Mouse (Mus musculus): ENCODE data around the gene S1pr2. TPM values are rescaled to one million over a fixed set of nuclear protein-coding genes. Genes with fewer than 3 reads are reported as not detected.
"Not testable (repeated sequence)": the region's sequence is repeated elsewhere in the genome, so short reads cannot be mapped to it uniquely, and the experiment has no call there.

Gene S1pr2
- polyA plus RNA-seq, 1 experiment from 2014 or later: 63.5 TPM

DNA sequence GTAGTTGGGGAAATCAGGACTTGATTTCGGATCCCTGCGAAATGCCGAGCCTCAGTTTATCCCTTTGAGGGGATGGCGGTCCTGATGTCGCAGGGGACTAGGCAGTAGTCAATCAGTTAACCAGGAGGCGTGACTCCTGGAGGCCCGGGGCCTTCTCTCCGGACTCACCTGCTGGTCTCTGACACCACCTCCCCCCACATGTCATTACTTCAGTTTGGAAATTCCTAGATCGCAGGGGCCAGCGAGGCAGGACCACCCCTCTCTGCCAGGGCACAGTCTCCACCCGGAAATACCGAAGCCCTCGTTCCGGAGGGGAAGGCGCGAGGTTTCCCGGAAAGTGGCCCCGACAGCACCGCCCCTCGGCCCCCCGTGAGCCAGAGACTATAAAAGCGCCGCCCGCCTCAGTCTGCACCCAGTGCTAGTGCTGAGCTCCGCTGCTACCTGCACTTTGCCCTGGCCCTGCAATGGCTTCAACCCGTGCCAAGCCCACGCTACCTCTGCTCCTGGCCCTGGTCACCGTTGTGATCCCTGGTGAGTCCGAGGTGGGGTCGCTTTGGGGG is 39.1 kb upstream of the S1pr2 start, which contains the start of gene Icam1:
Icam1 (plus strand) TSS at position 415 of the 560 bp plus-strand sequence.
- Histone ChIP-seq H3K4me3 (ENCODE audit: low read length) (peak within 1 kb of the TSS; percentile 62), H3K9ac (ENCODE audit: low read length) (peak within 1 kb of the TSS; percentile 74), H3K27ac (ENCODE audit: low read length) (peak within 1 kb of the TSS; percentile 71), H3K4me1 (replicated peaks; ENCODE audit: control insufficient read depth, insufficient read depth, low read length) (peaks cover 22% of the 10 kb centered on the region), H3K27me3 (ENCODE audit: control insufficient read depth, insufficient read depth, low read depth, low read length) (peaks cover 5% of the 10 kb centered on the region), H3K4me2 (ENCODE audit: low read depth, low read length) (peak within 1 kb of the TSS; percentile 78), H3K36me3 (ENCODE audit: control insufficient read depth, insufficient read depth, low read length) (no peaks in the 10 kb centered on the region), H3K9me3 (ENCODE audit: control insufficient read depth, low read length) (no peaks in the 10 kb centered on the region)
- 1% methylated on average over 30 of the region's 30 CpGs for WGBS
- peak; percentile 62 for ATAC-seq (ENCODE audit: low read depth)

DNA sequence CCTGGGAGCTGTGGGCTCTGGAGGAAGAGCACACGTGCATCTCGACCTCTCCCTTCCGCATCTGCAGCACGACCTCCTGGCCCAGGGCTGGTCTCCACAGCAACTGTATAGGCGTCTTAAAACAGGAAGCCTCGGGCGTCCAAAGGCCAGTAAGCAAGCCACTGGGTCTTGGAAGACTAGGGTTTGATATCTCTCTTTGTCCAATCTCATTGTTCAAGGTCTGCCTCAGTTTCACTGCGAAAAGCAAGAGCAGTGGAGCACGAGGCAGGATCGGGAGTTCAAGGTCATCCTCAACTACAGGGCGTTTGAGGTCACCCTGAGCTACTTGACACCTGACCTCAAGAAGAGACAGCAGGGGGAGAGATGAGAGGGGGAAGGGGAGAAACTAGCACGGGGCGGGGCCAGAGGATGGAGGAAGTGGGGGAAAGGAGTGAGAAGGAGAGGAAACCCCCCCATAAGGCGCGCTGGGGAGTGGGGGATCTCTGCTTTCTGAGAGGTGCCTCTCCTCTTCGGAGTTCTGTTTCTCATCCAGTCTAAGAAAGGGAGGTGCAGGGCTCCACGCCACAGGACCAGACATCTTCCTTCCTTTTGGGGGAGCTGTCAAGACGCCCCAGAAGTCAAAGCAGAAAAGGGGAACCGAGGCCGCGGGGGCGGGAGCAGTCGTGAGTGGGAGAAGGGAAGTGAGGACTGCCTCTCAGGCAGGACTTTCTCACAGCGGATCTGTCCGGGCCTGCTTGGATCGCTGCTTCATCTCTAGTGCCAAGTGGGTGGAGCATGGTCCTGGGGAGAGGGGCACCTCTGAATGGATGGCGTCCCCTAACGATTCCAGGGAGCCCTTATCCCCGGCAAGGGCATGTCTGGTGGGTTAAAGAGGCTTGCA is 38.4 kb upstream of the S1pr2 start:
- peak overlapping the region; percentile 52 for H3K27ac ChIP-seq (ENCODE audit: low read length)

DNA sequence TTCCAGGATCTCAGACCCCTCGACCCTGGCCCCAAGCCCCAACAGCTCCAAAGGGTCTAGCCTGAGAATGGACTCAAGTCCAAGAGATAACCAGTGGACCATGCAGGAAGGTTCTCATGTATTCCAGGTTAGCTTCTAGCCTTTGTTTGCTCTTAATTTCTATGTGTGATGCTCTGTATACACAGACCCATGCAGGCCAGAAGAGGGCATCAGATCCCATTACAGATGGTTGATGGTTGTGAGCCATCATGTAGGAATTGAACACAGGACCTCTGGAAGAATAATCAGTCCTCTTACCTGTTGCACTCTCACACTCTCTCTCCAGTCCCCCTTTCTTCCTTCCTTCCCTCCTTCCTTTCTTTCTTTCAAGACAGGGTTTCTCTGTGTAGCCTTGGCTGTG is 35.8 kb upstream of the S1pr2 start:
- no peak for ATAC-seq (ENCODE audit: low read depth)
- Histone ChIP-seq H3K4me3 (ENCODE audit: low read length) (no peak overlapping the region), H3K36me3 (ENCODE audit: control insufficient read depth, insufficient read depth, low read length) (peaks cover 12% of the 10 kb centered on the region), H3K27ac (ENCODE audit: low read length) (peak overlapping the region; percentile 78), H3K27me3 (ENCODE audit: control insufficient read depth, insufficient read depth, low read depth, low read length) (peaks cover 5% of the 10 kb centered on the region), H3K9me3 (ENCODE audit: control insufficient read depth, low read length) (no peaks in the 10 kb centered on the region), H3K9ac (ENCODE audit: low read length) (no peak overlapping the region), H3K4me1 (replicated peaks; ENCODE audit: control insufficient read depth, insufficient read depth, low read length) (peaks cover 21% of the 10 kb centered on the region), H3K4me2 (ENCODE audit: low read depth, low read length) (no peak overlapping the region; the same call in 1 of the 2 replicates)
- 23% methylated on average over 1 of the region's 1 CpGs for WGBS

More for the DNA sequence above, 38.4 kb upstream of the S1pr2 start:
- H3K27me3 ChIP-seq (ENCODE audit: control insufficient read depth, insufficient read depth, low read depth, low read length): peaks cover 5% of the 10 kb centered on the region
- peak overlapping the region; percentile 62 for H3K4me3 ChIP-seq (ENCODE audit: low read length)
- H3K4me1 ChIP-seq (replicated peaks; ENCODE audit: control insufficient read depth, insufficient read depth, low read length): peaks cover 24% of the 10 kb centered on the region
- no peaks in the 10 kb centered on the region for H3K9me3 ChIP-seq (ENCODE audit: control insufficient read depth, low read length)
- peak overlapping the region; percentile 74 for H3K9ac ChIP-seq (ENCODE audit: low read length)
- WGBS: 3% methylated on average over 28 of the region's 29 CpGs
- peak; percentile 40 for ATAC-seq (ENCODE audit: low read depth)
- peak overlapping the region; percentile 78 for H3K4me2 ChIP-seq (ENCODE audit: low read depth, low read length)
- H3K36me3 ChIP-seq (ENCODE audit: control insufficient read depth, insufficient read depth, low read length): no peaks in the 10 kb centered on the region

DNA sequence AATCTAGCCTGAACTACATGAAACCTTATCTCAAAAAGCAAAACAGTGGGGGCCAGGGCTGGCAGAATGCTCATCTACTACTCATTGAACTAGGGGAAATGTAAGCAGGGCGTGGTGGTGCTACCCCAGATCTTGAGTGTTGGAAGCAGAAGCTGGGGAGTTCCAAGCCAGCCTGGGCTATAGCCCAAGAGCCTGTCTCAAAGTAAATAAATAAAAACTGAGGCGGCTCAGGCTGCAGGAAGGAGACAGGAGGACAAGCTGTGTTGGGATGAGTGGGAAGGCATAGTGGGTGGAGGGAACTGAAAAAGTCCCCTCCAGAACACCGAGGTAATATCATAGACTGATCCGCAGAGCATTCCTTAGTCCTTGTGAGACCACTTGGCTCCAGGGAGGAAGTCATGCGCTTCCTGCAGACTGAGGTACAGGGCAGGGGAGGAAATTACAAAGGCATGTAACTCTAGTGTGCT is 35.3 kb upstream of the S1pr2 start:
- Histone ChIP-seq H3K4me2 (ENCODE audit: low read depth, low read length) (no peak overlapping the region; the same call in 1 of the 2 replicates), H3K27me3 (ENCODE audit: control insufficient read depth, insufficient read depth, low read depth, low read length) (peaks cover 5% of the 10 kb centered on the region), H3K27ac (ENCODE audit: low read length) (peak overlapping the region; percentile 78), H3K36me3 (ENCODE audit: control insufficient read depth, insufficient read depth, low read length) (peaks cover 15% of the 10 kb centered on the region), H3K9me3 (ENCODE audit: control insufficient read depth, low read length) (no peaks in the 10 kb centered on the region), H3K4me1 (replicated peaks; ENCODE audit: control insufficient read depth, insufficient read depth, low read length) (peaks cover 19% of the 10 kb centered on the region), H3K9ac (ENCODE audit: low read length) (no peak overlapping the region), H3K4me3 (ENCODE audit: low read length) (no peak overlapping the region)
- ATAC-seq (ENCODE audit: low read depth): peak; percentile 67
- WGBS: 23% methylated on average over 5 of the region's 5 CpGs

DNA sequence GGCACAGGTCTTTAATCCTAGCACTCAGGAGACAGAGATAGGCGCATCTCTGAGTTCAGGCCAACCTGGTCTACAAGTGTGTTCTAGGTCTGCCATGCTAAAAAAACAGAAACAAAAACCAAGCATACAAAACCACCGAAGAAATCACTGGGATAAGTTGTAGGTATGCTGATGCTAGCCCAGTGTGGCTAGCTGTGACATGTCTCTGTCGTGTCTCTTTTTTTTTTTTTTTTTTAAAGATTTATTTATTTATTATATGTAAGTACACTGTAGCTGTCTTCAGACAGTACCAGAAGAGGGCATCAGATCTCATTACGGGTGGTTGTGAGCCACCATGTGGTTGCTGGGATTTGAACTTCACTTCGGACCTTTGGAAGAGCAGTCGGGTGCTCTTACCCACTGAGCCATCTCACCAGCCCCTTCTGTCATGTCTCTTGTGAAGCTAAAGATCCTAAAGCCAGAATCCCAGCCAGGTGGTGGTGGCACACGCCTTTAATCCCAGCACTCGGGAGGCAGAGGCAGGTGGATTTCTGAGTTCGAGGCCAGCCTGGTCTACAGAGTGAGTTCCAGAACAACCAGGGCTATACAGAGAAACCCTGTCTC is 34.5 kb upstream of the S1pr2 start:
- peak overlapping the region; percentile 78; the same call in 1 of the 2 replicates for H3K27ac ChIP-seq (ENCODE audit: low read length)
- WGBS: 61% methylated on average over 9 of the region's 9 CpGs

DNA sequence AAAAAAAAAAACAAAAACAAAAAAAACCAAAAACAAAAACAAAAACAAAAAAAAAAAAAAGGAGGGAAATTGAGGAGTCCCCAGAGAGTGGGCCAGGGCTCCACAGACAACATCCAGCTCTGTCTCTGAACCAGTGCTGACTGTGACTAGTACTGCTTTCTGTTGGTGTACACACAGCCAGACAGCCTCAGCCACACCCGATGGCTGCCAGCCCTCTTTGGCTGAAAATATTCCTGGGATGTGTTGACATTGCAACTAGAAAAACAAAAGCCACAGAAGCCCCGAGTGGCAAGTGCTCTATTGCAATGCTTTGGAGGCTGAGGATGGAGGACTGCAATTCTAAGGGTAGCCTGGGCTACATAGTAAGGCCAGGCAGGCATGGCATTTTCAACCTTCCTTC is 33.8 kb upstream of the S1pr2 start:
- ATAC-seq (ENCODE audit: low read depth): peak; percentile 32
- H3K9ac ChIP-seq (ENCODE audit: low read length): no peak overlapping the region
- peaks cover 17% of the 10 kb centered on the region for H3K4me1 ChIP-seq (replicated peaks; ENCODE audit: control insufficient read depth, insufficient read depth, low read length)
- no peak overlapping the region for H3K4me2 ChIP-seq (ENCODE audit: low read depth, low read length)
- 18% methylated on average over 2 of the region's 2 CpGs for WGBS
- H3K27me3 ChIP-seq (ENCODE audit: control insufficient read depth, insufficient read depth, low read depth, low read length): peaks cover under 1% of the 10 kb centered on the region; the same call in 1 of the 2 replicates
- peaks cover 28% of the 10 kb centered on the region for H3K36me3 ChIP-seq (ENCODE audit: control insufficient read depth, insufficient read depth, low read length)
- no peak overlapping the region for H3K4me3 ChIP-seq (ENCODE audit: low read length)
- H3K9me3 ChIP-seq (ENCODE audit: control insufficient read depth, low read length): no peaks in the 10 kb centered on the region
- no peak overlapping the region for H3K27ac ChIP-seq (ENCODE audit: low read length)

More for the DNA sequence above, 34.5 kb upstream of the S1pr2 start:
- H3K9me3 ChIP-seq (ENCODE audit: control insufficient read depth, low read length); ATAC-seq (ENCODE audit: low read depth); H3K27me3 ChIP-seq (ENCODE audit: control insufficient read depth, insufficient read depth, low read depth, low read length); H3K4me2 ChIP-seq (ENCODE audit: low read depth, low read length); H3K4me3 ChIP-seq (ENCODE audit: low read length); H3K9ac ChIP-seq (ENCODE audit: low read length): not testable (repeated sequence)
- H3K36me3 ChIP-seq (ENCODE audit: control insufficient read depth, insufficient read depth, low read length): peaks cover 22% of the 10 kb centered on the region
- peaks cover 19% of the 10 kb centered on the region for H3K4me1 ChIP-seq (replicated peaks; ENCODE audit: control insufficient read depth, insufficient read depth, low read length)

DNA sequence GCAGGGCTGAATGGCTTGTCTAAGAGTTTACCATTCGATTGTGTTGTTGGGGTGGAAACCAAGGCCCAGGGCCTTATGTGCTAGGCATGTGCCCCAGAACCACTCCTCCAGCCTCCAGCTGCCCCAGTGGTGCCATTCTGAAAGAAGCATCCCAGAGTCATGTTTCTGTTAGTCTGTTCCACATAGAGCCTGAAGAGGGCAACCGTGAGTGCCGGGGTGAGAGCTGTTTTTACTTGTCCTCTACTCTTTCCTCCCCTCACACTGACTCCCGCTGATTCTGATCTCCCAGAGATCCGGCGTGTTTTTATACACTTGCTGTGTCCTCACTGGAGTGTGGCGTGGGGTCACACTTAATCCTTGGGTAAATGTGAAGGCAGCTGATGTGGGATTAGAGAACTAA is 31.4 kb upstream of the S1pr2 start:
- H3K27me3 ChIP-seq (ENCODE audit: control insufficient read depth, insufficient read depth, low read depth, low read length): no peaks in the 10 kb centered on the region
- peaks cover 28% of the 10 kb centered on the region for H3K36me3 ChIP-seq (ENCODE audit: control insufficient read depth, insufficient read depth, low read length)
- no peaks in the 10 kb centered on the region for H3K9me3 ChIP-seq (ENCODE audit: control insufficient read depth, low read length)
- H3K4me3 ChIP-seq (ENCODE audit: low read length): no peak overlapping the region
- peaks cover 12% of the 10 kb centered on the region; the same call in 1 of the 2 replicates for H3K4me1 ChIP-seq (replicated peaks; ENCODE audit: control insufficient read depth, insufficient read depth, low read length)
- ATAC-seq (ENCODE audit: low read depth): no peak
- H3K4me2 ChIP-seq (ENCODE audit: low read depth, low read length): no peak overlapping the region
- WGBS: 77% methylated on average over 7 of the region's 7 CpGs
- H3K27ac ChIP-seq (ENCODE audit: low read length): no peak overlapping the region
- no peak overlapping the region for H3K9ac ChIP-seq (ENCODE audit: low read length)

DNA sequence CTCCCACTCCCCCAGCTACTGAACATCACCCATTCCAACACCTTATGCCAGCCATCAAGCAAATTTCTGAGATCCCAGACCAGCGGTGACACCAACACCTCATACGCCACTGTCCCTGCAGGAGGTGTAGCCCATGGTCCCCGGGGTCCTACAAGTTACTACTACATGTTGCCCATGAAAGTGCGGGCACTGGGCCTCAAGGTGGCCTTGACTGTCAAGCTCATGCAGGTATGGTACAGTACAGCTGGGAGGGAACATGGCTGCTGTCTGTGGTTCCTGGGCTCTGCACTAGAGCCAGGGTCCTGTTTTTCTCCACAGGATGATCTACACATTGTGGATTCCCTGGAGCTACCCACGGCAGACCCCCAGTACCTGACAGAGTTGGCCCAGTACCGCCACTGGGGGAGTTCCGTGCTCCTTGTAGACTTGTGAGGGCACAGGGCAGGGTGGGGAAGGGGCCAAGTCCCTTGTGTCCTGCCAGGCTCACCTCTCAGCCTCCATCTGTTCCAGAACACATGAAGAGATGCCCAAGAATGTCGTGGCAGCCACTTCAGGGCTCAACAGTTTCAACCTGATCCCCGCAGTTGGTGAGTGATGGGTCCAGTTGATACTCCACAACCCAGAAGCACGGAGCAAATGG is 30.9 kb upstream of the S1pr2 start:
- no peak overlapping the region for H3K27ac ChIP-seq (ENCODE audit: low read length)
- no peak overlapping the region for H3K9ac ChIP-seq (ENCODE audit: low read length)
- H3K4me2 ChIP-seq (ENCODE audit: low read depth, low read length): no peak overlapping the region
- no peaks in the 10 kb centered on the region for H3K27me3 ChIP-seq (ENCODE audit: control insufficient read depth, insufficient read depth, low read depth, low read length)
- ATAC-seq (ENCODE audit: low read depth): no peak
- H3K4me1 ChIP-seq (replicated peaks; ENCODE audit: control insufficient read depth, insufficient read depth, low read length): peaks cover 12% of the 10 kb centered on the region; the same call in 1 of the 2 replicates
- WGBS: 92% methylated on average over 10 of the region's 10 CpGs
- no peaks in the 10 kb centered on the region for H3K9me3 ChIP-seq (ENCODE audit: control insufficient read depth, low read length)
- no peak overlapping the region for H3K4me3 ChIP-seq (ENCODE audit: low read length)
- H3K36me3 ChIP-seq (ENCODE audit: control insufficient read depth, insufficient read depth, low read length): peaks cover 28% of the 10 kb centered on the region

All from lung, embryonic 16.5 days (tissue).